ENCODE assay signal across 8 mouse cellular contexts in the genomic region with DNA sequence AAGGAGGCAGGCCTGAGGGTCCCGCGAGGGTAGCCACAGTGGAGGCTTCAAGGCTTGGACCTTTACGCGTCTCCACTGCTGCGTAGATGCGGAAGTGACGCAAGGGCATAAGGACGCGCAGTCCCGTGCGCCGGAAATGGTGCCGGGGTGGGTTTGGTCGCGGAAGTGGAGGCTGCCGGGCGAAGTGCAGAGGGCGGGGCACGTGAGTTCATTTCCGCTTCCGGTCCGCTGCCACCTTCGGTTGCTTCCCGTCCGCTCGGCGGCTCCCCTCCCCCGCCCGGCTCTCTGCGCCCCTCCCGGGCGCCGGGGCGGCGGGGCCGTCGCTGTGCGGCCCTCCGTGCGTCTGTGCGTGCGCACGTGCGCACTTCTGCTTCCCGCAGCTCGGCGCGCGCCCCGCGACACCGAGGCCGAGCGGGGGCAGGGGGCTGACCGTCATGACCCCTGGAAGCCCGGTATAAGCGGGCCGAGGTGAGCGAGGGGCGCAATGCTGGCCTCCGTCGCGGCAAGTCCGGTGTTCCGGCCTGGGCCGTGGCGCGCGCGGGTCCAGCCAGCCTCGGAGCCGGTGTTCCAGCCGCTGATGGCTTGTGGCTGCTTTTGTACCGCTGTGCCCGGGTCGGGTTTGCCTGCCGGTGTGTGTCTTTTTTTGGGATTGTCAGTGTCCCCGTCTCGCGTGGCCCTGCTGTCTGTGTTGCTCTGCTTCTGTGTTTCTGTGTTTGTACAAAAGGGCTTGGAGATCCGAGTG. TPM values are rescaled to one million over a fixed set of nuclear protein-coding genes. Genes with fewer than 3 reads are reported as not detected.
DNase-seq lines count a peak whose midpoint lies in the region; ATAC-seq lines count a peak whose summit lies in the region.

Gene Epn1 (plus strand): TSS at position 226 of the 742 bp plus-strand sequence.

- DNase-seq in ZHBTc4 (ENCODE audit: low read depth, low spot score): peak; percentile 98
- peak; percentile 92 to 94 for DNase-seq in gastrocnemius, adult 8-10 months (ENCODE audit: low spot score in 2 of 2)
- peak; percentile 76 for DNase-seq in hindlimb bud, embryonic 11.5 days (ENCODE audit: extremely low spot score, low read depth, low spot score)
- peak; percentile 91 to 95 for DNase-seq in left cerebral cortex, adult 8-10 months (ENCODE audit: low spot score in 2 of 2)
- peak; percentile 98 for DNase-seq in right cerebral cortex, postnatal 10 days (ENCODE audit: low spot score in 2 of 2)
- peak; percentile 94 for DNase-seq in urinary bladder, postnatal 25 days (ENCODE audit: low spot score)

- H3K4me1 ChIP-seq in megakaryocyte, embryonic 14.5 days: peaks cover 64% of the 10 kb centered on the region

- peak; percentile 94 for ATAC-seq in common myeloid progenitor, adult 5-6 weeks (replicated peaks; ENCODE audit: low read depth, poor library complexity, severe bottlenecking)

- peaks cover 70% of the 10 kb centered on the region for H3K36me3 ChIP-seq in megakaryocyte, embryonic 14.5 days (replicated peaks; ENCODE audit: low read length)

- H3K4me3 ChIP-seq in megakaryocyte, embryonic 14.5 days (replicated peaks): peak within 1 kb of the TSS; percentile 98

- H3K27me3 ChIP-seq in megakaryocyte, embryonic 14.5 days (replicated peaks): no peaks in the 10 kb centered on the region

- H3K9me3 ChIP-seq in megakaryocyte, embryonic 14.5 days: no peaks in the 10 kb centered on the region

RNA-seq across cellular contexts. Expression of gene Epn1, which starts in this region (rescaled TPM):
- total RNA-seq in common myeloid progenitor, adult 5-6 weeks (2017): 42.9 and 53.0 TPM in 2 replicates
- total RNA-seq in gastrocnemius, adult 8-10 months (2022): 100 to 1,000 TPM; 164 to 200 (median 181) TPM
- 100 to 1,000 TPM; 395 to 439 (median 410) TPM for total RNA-seq in left cerebral cortex, adult 8-10 months (2022)
- polyA plus RNA-seq in megakaryocyte, embryonic 14.5 days (2012; ENCODE audit: insufficient read depth, low replicate concordance): 687 and 1,038 TPM in 2 replicates

Comparison
In these comparisons a context has a peak if more than half of its experiments do, and no peak if none do; other contexts are left out.
1. Peak in every context shown above with its lines: DNase-seq, ATAC-seq and H3K4me3 ChIP-seq.